Mouse (Mus musculus) embryonic facial prominence, embryonic 13.5 days (tissue): Measurements from ENCODE around the gene Isl1. TPM values are rescaled to one million over a fixed set of nuclear protein-coding genes. Genes with fewer than 3 reads are reported as not detected.
A peak's percentile ranks its signal among the peaks of the same experiment; 100 is the strongest.

Experiments used
- ATAC-seq: fragments of 200-750 bp; cut with Nextera tagmentation; 2 replicates; pipeline ENCODE4 v1.8.0; 2017; ENCODE audit warnings: low read depth; ENCODE audit not compliant: insufficient number of reproducible peaks, insufficient read depth, low FRiP score, low TSS enrichment
- H3K27ac ChIP-seq: fragments of 300-500 bp; sonication (generic); 2 replicates; pipeline ENCODE4 v1.5.1; 2015; ENCODE audit warnings: moderate library complexity, mild to moderate bottlenecking, inconsistent platforms
- H3K27me3 ChIP-seq: fragments of 300-500 bp; sonication (generic); 2 replicates; pipeline ENCODE4 v1.6.1; 2015; ENCODE audit warnings: mild to moderate bottlenecking, inconsistent platforms
- H3K36me3 ChIP-seq: fragments of 300-500 bp; sonication (generic); 2 replicates; pipeline ENCODE4 v1.6.1; 2015; ENCODE audit warnings: mild to moderate bottlenecking, inconsistent platforms
- H3K4me1 ChIP-seq: fragments of 300-500 bp; sonication (generic); 2 replicates; pipeline ENCODE4 v1.6.1; 2015; ENCODE audit warnings: inconsistent platforms
- H3K4me2 ChIP-seq: fragments of 300-500 bp; sonication (generic); 2 replicates; pipeline ENCODE4 v1.6.1; 2015; ENCODE audit warnings: moderate library complexity, mild to moderate bottlenecking, inconsistent platforms
- H3K4me3 ChIP-seq: fragments of 300-500 bp; sonication (generic); 2 replicates; pipeline ENCODE4 v1.5.1; 2015; ENCODE audit warnings: mild to moderate bottlenecking, inconsistent platforms
- H3K9ac ChIP-seq: fragments of 300-500 bp; sonication (generic); 2 replicates; pipeline ENCODE4 v1.6.1; 2015; ENCODE audit warnings: mild to moderate bottlenecking, inconsistent platforms
- H3K9me3 ChIP-seq: fragments of 300-500 bp; sonication (generic); 2 replicates; pipeline ENCODE4 v1.6.1; 2016; ENCODE audit warnings: inconsistent platforms
- WGBS: fragments of 180-500 bp; shearing (Covaris S2); methylation state at CpG from one replicate; pipeline ENCODE4 v1.1.7; 2015; ENCODE audit warnings: mixed read lengths; 5-methylcytosine and 5-hydroxymethylcytosine counted together
- polyA plus RNA-seq: library from polyadenylated mRNA; unstranded; fragments of >200 nt; fragmentation: Nextera tagmentation; extraction: Ambion mirVana; gene quantifications from 2 replicates; pipeline ENCODE4 v1.2.1, GENCODE M21; 2015

Gene Isl1
- polyA plus RNA-seq, 1 experiment from 2014 or later = 9.4 TPM

GRCm38 (mm10) chr13:116305721-116306120 lies 3.8 kb downstream of the Isl1 start:
- Histone ChIP-seq H3K9ac (no peak overlapping the region), H3K4me2 (peak overlapping the region; percentile 45; the same call in 1 of the 2 replicates), H3K27ac (no peak overlapping the region), H3K36me3 (no peaks in the 10 kb centered on the region), H3K27me3 (peaks cover 94% of the 10 kb centered on the region), H3K4me1 (peaks cover 11% of the 10 kb centered on the region; the same call in 1 of the 2 replicates), H3K9me3 (no peaks in the 10 kb centered on the region), H3K4me3 (no peak overlapping the region)
- no peak for ATAC-seq
- 6% methylated on average over 2 of the region's 2 CpGs for WGBS

- Histone ChIP-seq H3K36me3 (no peaks in the 10 kb centered on the region), H3K27me3 (peaks cover 94% of the 10 kb centered on the region), H3K4me2 (peak overlapping the region; percentile 45), H3K4me1 (peaks cover 11% of the 10 kb centered on the region; the same call in 1 of the 2 replicates), H3K9me3 (no peaks in the 10 kb centered on the region), H3K9ac (0 out of 2 replicates have a peak overlapping the region, but pooled peaks have one; percentile 36), H3K4me3 (peak overlapping the region; percentile 20; the same call in 1 of the 2 replicates), H3K27ac (0 out of 2 replicates have a peak overlapping the region, but pooled peaks have one; percentile 22)
- ATAC-seq = no peak
- under 1% methylated on average over 25 of the region's 25 CpGs for WGBS
Measured at GRCm38 (mm10) chr13:116304713-116305470, 4.6 kb downstream of the Isl1 start.

GRCm38 (mm10) chr13:116303766-116304165 lies 5.7 kb downstream of the Isl1 start:
- no peak overlapping the region for H3K27ac ChIP-seq
- no peaks in the 10 kb centered on the region for H3K9me3 ChIP-seq
- no peaks in the 10 kb centered on the region for H3K36me3 ChIP-seq
- WGBS = 4% methylated on average over 6 of the region's 6 CpGs
- H3K4me3 ChIP-seq = no peak overlapping the region
- H3K27me3 ChIP-seq = peaks cover 94% of the 10 kb centered on the region
- no peak overlapping the region for H3K9ac ChIP-seq
- ATAC-seq = no peak
- H3K4me1 ChIP-seq = 0 out of 2 replicates have a peak, but pooled peaks cover 6% of the 10 kb centered on the region
- 0 out of 2 replicates have a peak overlapping the region, but pooled peaks have one; percentile 26 for H3K4me2 ChIP-seq

- Histone ChIP-seq H3K27ac (no peak overlapping the region), H3K9me3 (no peaks in the 10 kb centered on the region), H3K4me2 (peak overlapping the region; percentile 26; the same call in 1 of the 2 replicates), H3K36me3 (no peaks in the 10 kb centered on the region), H3K4me1 (0 out of 2 replicates have a peak, but pooled peaks cover 6% of the 10 kb centered on the region), H3K27me3 (peaks cover 91% of the 10 kb centered on the region), H3K4me3 (peak overlapping the region; percentile 9; the same call in 1 of the 2 replicates), H3K9ac (no peak overlapping the region)
- ATAC-seq = no peak
- 10% methylated on average over 15 of the region's 15 CpGs for WGBS
Measured at GRCm38 (mm10) chr13:116302861-116303260, 6.6 kb downstream of the Isl1 start.

- Histone ChIP-seq H3K27me3 (peaks cover 95% of the 10 kb centered on the region), H3K4me2 (no peak overlapping the region), H3K4me3 (no peak overlapping the region), H3K27ac (no peak overlapping the region), H3K4me1 (peaks cover 13% of the 10 kb centered on the region; the same call in 1 of the 2 replicates), H3K9me3 (no peaks in the 10 kb centered on the region), H3K36me3 (no peaks in the 10 kb centered on the region), H3K9ac (no peak overlapping the region)
- no peak for ATAC-seq
- 11% methylated on average over 3 of the region's 3 CpGs for WGBS
Measured at GRCm38 (mm10) chr13:116301706-116302105, 7.8 kb downstream of the Isl1 start.

GRCm38 (mm10) chr13:116299241-116299640 lies 10.2 kb downstream of the Isl1 start:
- H3K4me1 ChIP-seq = peaks cover 8% of the 10 kb centered on the region; the same call in 1 of the 2 replicates
- no peak for ATAC-seq
- peaks cover 96% of the 10 kb centered on the region for H3K27me3 ChIP-seq
- H3K9me3 ChIP-seq = no peaks in the 10 kb centered on the region
- H3K9ac ChIP-seq = no peak overlapping the region
- H3K27ac ChIP-seq = no peak overlapping the region
- H3K4me3 ChIP-seq = no peak overlapping the region
- no peaks in the 10 kb centered on the region for H3K36me3 ChIP-seq
- 11% methylated on average over 7 of the region's 7 CpGs for WGBS
- H3K4me2 ChIP-seq = no peak overlapping the region

- Histone ChIP-seq H3K4me2 (no peak overlapping the region), H3K27me3 (peaks cover 96% of the 10 kb centered on the region), H3K4me1 (peaks cover 13% of the 10 kb centered on the region), H3K9me3 (no peaks in the 10 kb centered on the region), H3K36me3 (no peaks in the 10 kb centered on the region), H3K27ac (no peak overlapping the region), H3K4me3 (no peak overlapping the region), H3K9ac (no peak overlapping the region)
- ATAC-seq = no peak
- WGBS = 10% methylated on average over 13 of the region's 13 CpGs
Measured at GRCm38 (mm10) chr13:116298641-116299170, 10.8 kb downstream of the Isl1 start.

- Histone ChIP-seq H3K4me3 (no peak overlapping the region), H3K4me2 (peak overlapping the region; percentile 52), H3K27me3 (peaks cover 96% of the 10 kb centered on the region), H3K4me1 (peaks cover 15% of the 10 kb centered on the region), H3K9me3 (no peaks in the 10 kb centered on the region), H3K27ac (no peak overlapping the region), H3K9ac (no peak overlapping the region), H3K36me3 (no peaks in the 10 kb centered on the region)
- no peak for ATAC-seq
- WGBS = 4% methylated on average over 8 of the region's 8 CpGs
Measured at GRCm38 (mm10) chr13:116298001-116298400, 11.5 kb downstream of the Isl1 start.

- WGBS = under 1% methylated on average over 33 of the region's 33 CpGs
- peaks cover 96% of the 10 kb centered on the region for H3K27me3 ChIP-seq
- no peak overlapping the region; the same call in 1 of the 2 replicates for H3K9ac ChIP-seq
- H3K9me3 ChIP-seq = no peaks in the 10 kb centered on the region
- H3K4me3 ChIP-seq = peak overlapping the region; percentile 23
- H3K4me1 ChIP-seq = peaks cover 15% of the 10 kb centered on the region
- no peaks in the 10 kb centered on the region for H3K36me3 ChIP-seq
- ATAC-seq = peak; percentile 57
- H3K27ac ChIP-seq = peak overlapping the region; percentile 22; the same call in 1 of the 2 replicates
- peak overlapping the region; percentile 52 for H3K4me2 ChIP-seq
Measured at GRCm38 (mm10) chr13:116297048-116297811, 12.3 kb downstream of the Isl1 start.

GRCm38 (mm10) chr13:116295401-116295800 lies 14.1 kb downstream of the Isl1 start:
- no peak overlapping the region for H3K27ac ChIP-seq
- H3K4me2 ChIP-seq = no peak overlapping the region
- no peaks in the 10 kb centered on the region for H3K36me3 ChIP-seq
- no peaks in the 10 kb centered on the region for H3K9me3 ChIP-seq
- no peak overlapping the region for H3K4me3 ChIP-seq
- no peak for ATAC-seq
- no peak overlapping the region for H3K9ac ChIP-seq
- H3K27me3 ChIP-seq = peaks cover 78% of the 10 kb centered on the region
- peaks cover 15% of the 10 kb centered on the region for H3K4me1 ChIP-seq
- 7% methylated on average over 4 of the region's 4 CpGs for WGBS

- H3K4me1 ChIP-seq = peaks cover 15% of the 10 kb centered on the region
- no peak overlapping the region for H3K9ac ChIP-seq
- H3K27me3 ChIP-seq = peaks cover 71% of the 10 kb centered on the region
- no peaks in the 10 kb centered on the region for H3K9me3 ChIP-seq
- H3K27ac ChIP-seq = no peak overlapping the region
- ATAC-seq = no peak
- no peaks in the 10 kb centered on the region for H3K36me3 ChIP-seq
- H3K4me2 ChIP-seq = no peak overlapping the region
- 9% methylated on average over 6 of the region's 6 CpGs for WGBS
- H3K4me3 ChIP-seq = no peak overlapping the region
Measured at GRCm38 (mm10) chr13:116294734-116295133, 14.8 kb downstream of the Isl1 start.
